Comparison of ENCODE assay signal across 21 mouse cellular contexts in genomic region chr7:66471641-66472216, GRCm38 (mm10). TPM values are rescaled to one million over a fixed set of nuclear protein-coding genes. Genes with fewer than 3 reads are reported as not detected.
DNase-seq lines count a peak whose midpoint lies in the region; ATAC-seq and TF ChIP-seq lines count a peak whose summit lies in the region.
"Had no signal": no experiment of that assay in that cellular context is flagged by ENCODE, and none has a peak within 500 bp of the region (broad histone marks: within the 10 kb centered on the region; RNA-seq: fewer than 3 reads in every experiment).

No protein-coding gene starts in this region.

- peaks cover 21% of the 10 kb centered on the region for H3K4me1 ChIP-seq in kidney, embryonic 15.5 days
- H3K4me1 ChIP-seq in kidney, adult 2 months (ENCODE audit: control insufficient read depth, insufficient read depth, low read length) = no peaks in the 10 kb centered on the region
- peaks cover 6% of the 10 kb centered on the region for H3K4me1 ChIP-seq in midbrain, embryonic 10.5 days
- no peaks in the 10 kb centered on the region for H3K4me1 ChIP-seq in midbrain, embryonic 15.5 days
- H3K4me1 ChIP-seq: embryonic facial prominence, embryonic 15.5 days; heart, embryonic 12.5 days had no signal

- no peak overlapping the region for H3K4me3 ChIP-seq in kidney, embryonic 15.5 days (replicated peaks)
- H3K4me3 ChIP-seq in kidney, adult 2 months (ENCODE audit: insufficient read depth, low read depth, low read length) = no peak overlapping the region
- no peak overlapping the region for H3K4me3 ChIP-seq in midbrain, embryonic 10.5 days
- H3K4me3 ChIP-seq in midbrain, embryonic 15.5 days = no peak overlapping the region
- H3K4me3 ChIP-seq: embryonic facial prominence, embryonic 15.5 days; erythroblast, embryonic 14.5 days; forebrain, embryonic 10.5 days; gastrocnemius, adult 2 months; heart, embryonic 12.5 days; hindbrain, embryonic 10.5 days had no signal

- ATAC-seq in kidney, embryonic 15.5 days (replicated peaks; ENCODE audit: low FRiP score) = peak; percentile 62
- ATAC-seq in midbrain, embryonic 15.5 days (replicated peaks) = no peak
- ATAC-seq: forebrain, embryonic 14.5 days had no signal

- no peak for TF ChIP-seq POLR2A in kidney, adult 2 months (IDR thresholded peaks at IDR 0.05; ENCODE audit: low read depth, low read length)

- 0 out of 2 replicates have a peak overlapping the region, but pooled peaks have one; percentile 14 for H3K4me2 ChIP-seq in kidney, embryonic 15.5 days
- no peak overlapping the region for H3K4me2 ChIP-seq in midbrain, embryonic 15.5 days
- H3K4me2 ChIP-seq: embryonic facial prominence, embryonic 15.5 days; heart, embryonic 12.5 days had no signal

- no peak for DNase-seq in kidney, adult 8-10 months
- peak; percentile 48 to 52 for DNase-seq in kidney, postnatal 4 days
- no peak for DNase-seq in kidney, adult 2 months
- DNase-seq in midbrain, embryonic 10.5 days (ENCODE audit: low spot score) = no peak
- peak; percentile 32 for DNase-seq in testis, postnatal 10 days (ENCODE audit: low spot score)
- no peak for DNase-seq in testis, postnatal 14 days (ENCODE audit: low spot score)
- DNase-seq: adrenal gland, adult 2 months; adrenal gland, postnatal 25 days; cerebellum, adult 18-20 months; cerebellum, adult 9-11 months; embryo, embryonic 11 days; gastrocnemius, adult 2 months; gastrocnemius, postnatal 25 days had no signal

- no peaks in the 10 kb centered on the region for H3K36me3 ChIP-seq in kidney, embryonic 15.5 days
- H3K36me3 ChIP-seq in kidney, adult 2 months (ENCODE audit: control insufficient read depth, insufficient read depth, low read length) = no peaks in the 10 kb centered on the region
- no peaks in the 10 kb centered on the region for H3K36me3 ChIP-seq in midbrain, embryonic 10.5 days
- no peaks in the 10 kb centered on the region for H3K36me3 ChIP-seq in midbrain, embryonic 15.5 days (replicated peaks)
- H3K36me3 ChIP-seq: embryonic facial prominence, embryonic 15.5 days; forebrain, embryonic 10.5 days; heart, embryonic 12.5 days; hindbrain, embryonic 10.5 days had no signal

- H3K9ac ChIP-seq in kidney, embryonic 15.5 days = no peak overlapping the region
- no peak overlapping the region for H3K9ac ChIP-seq in midbrain, embryonic 15.5 days
- H3K9ac ChIP-seq: embryonic facial prominence, embryonic 15.5 days; heart, embryonic 12.5 days had no signal

- no peaks in the 10 kb centered on the region for H3K27me3 ChIP-seq in kidney, embryonic 15.5 days
- no peaks in the 10 kb centered on the region for H3K27me3 ChIP-seq in kidney, adult 2 months (replicated peaks; ENCODE audit: control insufficient read depth, insufficient read depth, low read length)
- no peaks in the 10 kb centered on the region for H3K27me3 ChIP-seq in midbrain, embryonic 10.5 days (ENCODE audit: low read depth, poor library complexity, severe bottlenecking)
- no peaks in the 10 kb centered on the region for H3K27me3 ChIP-seq in midbrain, embryonic 15.5 days (replicated peaks)
- H3K27me3 ChIP-seq: embryonic facial prominence, embryonic 15.5 days; heart, embryonic 12.5 days had no signal

- WGBS in kidney, embryonic 15.5 days = 35% methylated on average over 12 of the region's 12 CpGs
- 37% methylated on average over 12 of the region's 12 CpGs for WGBS in kidney, adult 2 months
- 83% methylated on average over 12 of the region's 12 CpGs for WGBS in midbrain, embryonic 10.5 days
- WGBS in midbrain, embryonic 15.5 days = 70% methylated on average over 12 of the region's 12 CpGs

- H3K9me3 ChIP-seq in kidney, embryonic 15.5 days (replicated peaks) = no peaks in the 10 kb centered on the region
- H3K9me3 ChIP-seq in midbrain, embryonic 10.5 days (replicated peaks) = no peaks in the 10 kb centered on the region
- no peaks in the 10 kb centered on the region for H3K9me3 ChIP-seq in midbrain, embryonic 15.5 days
- H3K9me3 ChIP-seq: embryonic facial prominence, embryonic 15.5 days; forebrain, embryonic 10.5 days; heart, embryonic 12.5 days; hindbrain, embryonic 10.5 days had no signal

- TF ChIP-seq CTCF in kidney, adult 2 months (conservative IDR thresholded peaks at IDR 0.05; ENCODE audit: insufficient read depth, insufficient read length, low read depth, low read length) = no peak

- peak overlapping the region; percentile 57 for H3K27ac ChIP-seq in kidney, embryonic 15.5 days
- H3K27ac ChIP-seq in kidney, adult 2 months (ENCODE audit: insufficient read depth, low read depth, low read length) = no peak overlapping the region
- H3K27ac ChIP-seq in midbrain, embryonic 10.5 days (replicated peaks) = 0 out of 2 replicates have a peak overlapping the region, but pooled peaks have one; percentile 9
- no peak overlapping the region for H3K27ac ChIP-seq in midbrain, embryonic 15.5 days
- H3K27ac ChIP-seq: embryonic facial prominence, embryonic 15.5 days; forebrain, embryonic 10.5 days; gastrocnemius, adult 2 months; hindbrain, embryonic 10.5 days had no signal

RNA-seq across cellular contexts. Expression of gene Aldh1a3, which starts 44.4 kb away (rescaled TPM):
- polyA plus RNA-seq in kidney, embryonic 15.5 days (2015; fragmentation: Nextera tagmentation; extraction: Ambion mirVana) = 38.0 and 41.0 TPM in 2 replicates
- polyA plus RNA-seq in kidney, adult 2 months (2012; rRNA removed) = 8.2 and 10.7 TPM in 2 replicates
- polyA plus RNA-seq in midbrain, embryonic 10.5 days (2016; fragmentation: Nextera tagmentation; extraction: Ambion mirVana) = 0.94 and 9.2 TPM in 2 replicates
- 0.83 and 1.0 TPM in 2 replicates for polyA plus RNA-seq in midbrain, embryonic 15.5 days (2015; fragmentation: Nextera tagmentation; extraction: Ambion mirVana)
- polyA plus RNA-seq: erythroblast, embryonic 14.5 days had no signal

Comparison
In these comparisons a context has a peak if more than half of its experiments do, and no peak if none do; other contexts are left out.
1. H3K27ac ChIP-seq: peak in kidney, embryonic 15.5 days (single experiment) and midbrain, embryonic 10.5 days (single experiment); none in kidney, adult 2 months (single experiment) and midbrain, embryonic 15.5 days (single experiment).
2. DNase-seq: peak in kidney, postnatal 4 days (2 of 2) and testis, postnatal 10 days (single experiment); none in kidney, adult 8-10 months (0 of 2), kidney, adult 2 months (single experiment), midbrain, embryonic 10.5 days (single experiment) and testis, postnatal 14 days (single experiment).